In genomic region chr6:47175356-47176156, GRCm38 (mm10) we compare ENCODE assay signal across 8 mouse cellular contexts.
A peak's percentile ranks its signal among the peaks of the same experiment; 100 is the strongest.
DNase-seq lines count a peak whose midpoint lies in the region; ATAC-seq and TF ChIP-seq lines count a peak whose summit lies in the region.
"Not testable (repeated sequence)": the region's sequence is repeated elsewhere in the genome, so short reads cannot be mapped to it uniquely, and the experiment has no call there.

No protein-coding gene starts in this region.

- H3K27me3 ChIP-seq in hindbrain, embryonic 15.5 days; lung, embryonic 16.5 days (ENCODE audit: control insufficient read depth, insufficient read depth, low read depth, low read length); myocyte (ENCODE audit: control insufficient read depth, insufficient read depth, insufficient read length): not testable (repeated sequence)

- H3K9me3 ChIP-seq in hindbrain, embryonic 15.5 days; lung, embryonic 16.5 days (ENCODE audit: control insufficient read depth, low read length): not testable (repeated sequence)

- TF ChIP-seq POLR2A in myocyte (IDR thresholded peaks at IDR 0.05; ENCODE audit: insufficient read length, low read depth), result not testable (repeated sequence)

- H3K36me3 ChIP-seq in hindbrain, embryonic 15.5 days; lung, embryonic 16.5 days (ENCODE audit: control insufficient read depth, insufficient read depth, low read length); myocyte (ENCODE audit: control insufficient read depth, insufficient read depth): not testable (repeated sequence)

- H3K4me3 ChIP-seq in hindbrain, embryonic 15.5 days, result 0 out of 2 replicates have a peak overlapping the region, but pooled peaks have one; percentile 19
- H3K4me3 ChIP-seq in lung, embryonic 16.5 days (ENCODE audit: low read length); myocyte: not testable (repeated sequence)

- peak overlapping the region; percentile 47 for H3K4me2 ChIP-seq in hindbrain, embryonic 15.5 days
- peak overlapping the region; percentile 32; the same call in 1 of the 2 replicates for H3K4me2 ChIP-seq in lung, embryonic 16.5 days (ENCODE audit: low read depth, low read length)
- peak overlapping the region; percentile 56 for H3K4me2 ChIP-seq in myocyte (ENCODE audit: low read depth)

- H3K4me1 ChIP-seq in hindbrain, embryonic 15.5 days (replicated peaks), result peaks cover 17% of the 10 kb centered on the region
- H3K4me1 ChIP-seq in lung, embryonic 16.5 days (replicated peaks; ENCODE audit: control insufficient read depth, insufficient read depth, low read length), result not testable (repeated sequence)

- DNase-seq in 416B (ENCODE audit: low read depth), result peak; percentile 40
- peak; percentile 89 for DNase-seq in brain, adult 2 months (ENCODE audit: low read depth, low spot score)
- peak; percentile 78 for DNase-seq in embryo, embryonic 11 days
- peak; percentile 11 to 53 for DNase-seq in frontal cortex, adult 2 months (ENCODE audit: extremely low spot score in 1 of 2, low spot score in 1 of 2)
- DNase-seq in layer of hippocampus, adult 9-11 months, result peak; percentile 11

- ATAC-seq in hindbrain, embryonic 15.5 days (ENCODE audit: low FRiP score, low read depth), result peak; percentile 83
- ATAC-seq in lung, embryonic 16.5 days (ENCODE audit: low read depth), result not testable (repeated sequence)

- not testable (repeated sequence) for H3ac ChIP-seq in myocyte (ENCODE audit: control insufficient read depth, insufficient read length)

- 13% methylated on average over 10 of the region's 10 CpGs for WGBS in hindbrain, embryonic 15.5 days
- 21% methylated on average over 10 of the region's 10 CpGs for WGBS in lung, embryonic 16.5 days

- peak overlapping the region; percentile 66 for H3K27ac ChIP-seq in hindbrain, embryonic 15.5 days (replicated peaks)
- not testable (repeated sequence) for H3K27ac ChIP-seq in lung, embryonic 16.5 days (ENCODE audit: low read length)

- not testable (repeated sequence) for H3K79me2 ChIP-seq in myocyte (ENCODE audit: control insufficient read depth, insufficient read depth)

- H3K9ac ChIP-seq in hindbrain, embryonic 15.5 days; lung, embryonic 16.5 days (ENCODE audit: low read length): not testable (repeated sequence)

Comparison
In these comparisons a context has a peak if more than half of its experiments do, and no peak if none do; other contexts are left out.
1. DNase-seq: peak in every context shown above with its lines; median percentile 89 in brain, adult 2 months; 78 in embryo, embryonic 11 days; 40 in 416B; 32 in frontal cortex, adult 2 months; 11 in layer of hippocampus, adult 9-11 months.